23 mouse cellular contexts compared by ENCODE assay signal in genomic region chr17:73253291-73253969, GRCm38 (mm10).
A peak's percentile ranks its signal among the peaks of the same experiment; 100 is the strongest.
DNase-seq lines count a peak whose midpoint lies in the region.
"Had no signal": no experiment of that assay in that cellular context is flagged by ENCODE, and none has a peak within 500 bp of the region (broad histone marks: within the 10 kb centered on the region; RNA-seq: fewer than 3 reads in every experiment).

No protein-coding gene starts in this region.

- H3K36me3 ChIP-seq in heart, embryonic 10.5 days: no peaks in the 10 kb centered on the region
- H3K36me3 ChIP-seq: embryonic facial prominence, embryonic 15.5 days; forebrain, embryonic 10.5 days; heart, embryonic 15.5 days; limb, embryonic 12.5 days; midbrain, embryonic 12.5 days had no signal

- H3K27me3 ChIP-seq in heart, embryonic 10.5 days (ENCODE audit: insufficient read depth, poor library complexity, severe bottlenecking): no peaks in the 10 kb centered on the region
- H3K27me3 ChIP-seq: embryonic facial prominence, embryonic 15.5 days; heart, embryonic 15.5 days; limb, embryonic 12.5 days; midbrain, embryonic 12.5 days had no signal

- no peak overlapping the region for H3K27ac ChIP-seq in heart, embryonic 10.5 days
- H3K27ac ChIP-seq: embryonic facial prominence, embryonic 15.5 days; forebrain, embryonic 10.5 days; limb, embryonic 12.5 days; midbrain, embryonic 12.5 days had no signal

- no peaks in the 10 kb centered on the region for H3K9me3 ChIP-seq in heart, embryonic 10.5 days
- H3K9me3 ChIP-seq: embryonic facial prominence, embryonic 15.5 days; forebrain, embryonic 10.5 days; heart, embryonic 15.5 days; limb, embryonic 12.5 days; midbrain, embryonic 12.5 days had no signal

- intact Hi-C loops in heart, postnatal 10 days (cut with DNase I): no loop called here

- 63% methylated on average over 10 of the region's 10 CpGs for WGBS in heart, embryonic 10.5 days

- no peak overlapping the region for H3K4me3 ChIP-seq in heart, embryonic 10.5 days
- H3K4me3 ChIP-seq: embryonic facial prominence, embryonic 15.5 days; forebrain, embryonic 10.5 days; heart, embryonic 15.5 days; limb, embryonic 12.5 days; midbrain, embryonic 12.5 days had no signal

- DNase-seq in heart, embryonic 10.5 days (ENCODE audit: low spot score): peak; percentile 73
- no peak for DNase-seq in heart, postnatal 10 days
- DNase-seq in 3T3-L1 (ENCODE audit: low read depth, low spot score): peak; percentile 96
- peak; percentile 91 for DNase-seq in Muller cell, postnatal 12 days (ENCODE audit: inconsistent ontology term)
- peak; percentile 60 for DNase-seq in fibroblast of lung, adult 2 months (ENCODE audit: low read depth)
- no peak for DNase-seq in cerebellum, postnatal 14 days
- DNase-seq in urinary bladder, adult 2 months (ENCODE audit: low spot score): no peak
- DNase-seq: adrenal gland, postnatal 14 days; cerebellum, adult 8-10 months; forebrain, postnatal 0 days; gastrocnemius, postnatal 14 days; heart, adult 18-20 months; kidney, adult 11 months; kidney, postnatal 4 days; liver, postnatal 0 days; lung, postnatal 14 days; retina, postnatal 1 day; thymus, postnatal 14 days had no signal

- H3K4me1 ChIP-seq in heart, embryonic 10.5 days: peaks cover 22% of the 10 kb centered on the region; the same call in 1 of the 2 replicates

Comparison
In these comparisons a context has a peak if more than half of its experiments do, and no peak if none do; other contexts are left out.
1. DNase-seq: peak in heart, embryonic 10.5 days (single experiment), 3T3-L1 (single experiment), Muller cell, postnatal 12 days (single experiment) and fibroblast of lung, adult 2 months (single experiment); none in heart, postnatal 10 days (0 of 2), cerebellum, postnatal 14 days (0 of 2) and urinary bladder, adult 2 months (single experiment).